Mouse (Mus musculus) midbrain, embryonic 11.5 days (tissue): ENCODE data around the gene Trp53rkb. TPM values are rescaled to one million over a fixed set of nuclear protein-coding genes. Genes with fewer than 3 reads are reported as not detected.
A peak's percentile ranks its signal among the peaks of the same experiment; 100 is the strongest.

Source experiments
- ATAC-seq: fragments of 200-750 bp; cut with Nextera tagmentation; 2 replicates; pipeline ENCODE4 v1.8.0; 2017; ENCODE audit warnings: moderate TSS enrichment, moderate library complexity; ENCODE audit not compliant: low FRiP score
- DNase-seq: peaks from one replicate; pipeline ENCODE4 v3.0.0; 2015; ENCODE audit warnings: low spot score; ENCODE audit errors: missing footprints
- H3K27ac ChIP-seq: fragments of 300-500 bp; sonication (generic); 2 replicates; pipeline ENCODE4 v1.5.1; 2014; ENCODE audit warnings: low read depth, low read length
- H3K27me3 ChIP-seq: fragments of 300-500 bp; sonication (generic); 2 replicates; pipeline ENCODE4 v1.6.1; 2014; ENCODE audit warnings: mild to moderate bottlenecking, low read length, moderate library complexity, mixed read lengths; ENCODE audit not compliant: control insufficient read depth, insufficient read depth
- H3K36me3 ChIP-seq: fragments of 300-500 bp; sonication (generic); 2 replicates; pipeline ENCODE4 v1.6.1; 2014; ENCODE audit warnings: mild to moderate bottlenecking, low read length, moderate library complexity, mixed read lengths; ENCODE audit not compliant: control insufficient read depth, insufficient read depth
- H3K4me1 ChIP-seq: fragments of 300-500 bp; sonication (generic); 2 replicates; pipeline ENCODE4 v1.6.1; 2014; ENCODE audit warnings: low read length; ENCODE audit not compliant: control insufficient read depth, insufficient read depth
- H3K4me2 ChIP-seq: fragments of 300-500 bp; sonication (generic); 2 replicates; pipeline ENCODE4 v1.6.1; 2014; ENCODE audit warnings: mild to moderate bottlenecking, moderate library complexity
- H3K4me3 ChIP-seq: fragments of 300-500 bp; sonication (generic); 2 replicates; pipeline ENCODE4 v1.5.1; 2014; ENCODE audit warnings: low read depth, low read length
- H3K9ac ChIP-seq: fragments of 300-500 bp; sonication (generic); 2 replicates; pipeline ENCODE4 v1.6.1; 2014; ENCODE audit warnings: low read length
- H3K9me3 ChIP-seq: fragments of 300-500 bp; sonication (generic); 2 replicates; pipeline ENCODE4 v1.6.1; 2016; ENCODE audit warnings: low read length; ENCODE audit not compliant: control insufficient read depth
- WGBS: fragments of 180-500 bp; shearing (Covaris S2); extraction: QIAGEN DNeasy Blood & Tissue Kit; methylation state at CpG from one replicate; pipeline ENCODE4 v1.1.7; 2014; 5-methylcytosine and 5-hydroxymethylcytosine counted together
- polyA plus RNA-seq: library from polyadenylated mRNA; unstranded; fragments of >200 nt; fragmentation: Nextera tagmentation; extraction: Ambion mirVana; gene quantifications from 2 replicates; pipeline ENCODE4 v1.2.1, GENCODE M21; 2014

Gene Trp53rkb
- polyA plus RNA-seq, 1 experiment from 2014 or later: 10.8 TPM

- WGBS: 17% methylated on average over 5 of the region's 5 CpGs
- Histone ChIP-seq H3K27ac (no peak overlapping the region), H3K27me3 (no peaks in the 10 kb centered on the region)
These were observed 28.3 kb upstream of the Trp53rkb start for GRCm38 (mm10) chr2:166764051-166764450.

GRCm38 (mm10) chr2:166767591-166767990 is 24.7 kb upstream of the Trp53rkb start:
- peaks cover 6% of the 10 kb centered on the region for H3K4me1 ChIP-seq
- no peak overlapping the region for H3K4me2 ChIP-seq
- ATAC-seq: no peak
- no peaks in the 10 kb centered on the region for H3K36me3 ChIP-seq
- no peak overlapping the region for H3K4me3 ChIP-seq
- no peaks in the 10 kb centered on the region for H3K27me3 ChIP-seq
- no peaks in the 10 kb centered on the region for H3K9me3 ChIP-seq
- DNase-seq: no peak
- no peak overlapping the region for H3K27ac ChIP-seq
- H3K9ac ChIP-seq: no peak overlapping the region
- WGBS: 70% methylated on average over 9 of the region's 9 CpGs

More at GRCm38 (mm10) chr2:166764051-166764450, 28.3 kb upstream of the Trp53rkb start:
- Histone ChIP-seq H3K4me1 (peaks cover 6% of the 10 kb centered on the region), H3K9me3 (no peaks in the 10 kb centered on the region), H3K4me3 (no peak overlapping the region), H3K9ac (no peak overlapping the region), H3K36me3 (no peaks in the 10 kb centered on the region), H3K4me2 (no peak overlapping the region)
- no peak; the same call in 1 of the 2 replicates for ATAC-seq
- DNase-seq: no peak

GRCm38 (mm10) chr2:166771396-166771795 is 20.9 kb upstream of the Trp53rkb start:
- 81% methylated on average over 11 of the region's 11 CpGs for WGBS
- Histone ChIP-seq H3K27ac (no peak overlapping the region), H3K4me1 (no peaks in the 10 kb centered on the region), H3K4me3 (no peak overlapping the region), H3K36me3 (no peaks in the 10 kb centered on the region), H3K9ac (no peak overlapping the region), H3K27me3 (no peaks in the 10 kb centered on the region; the same call in 1 of the 2 replicates), H3K9me3 (no peaks in the 10 kb centered on the region), H3K4me2 (no peak overlapping the region)
- ATAC-seq: no peak
- no peak for DNase-seq

DNA sequence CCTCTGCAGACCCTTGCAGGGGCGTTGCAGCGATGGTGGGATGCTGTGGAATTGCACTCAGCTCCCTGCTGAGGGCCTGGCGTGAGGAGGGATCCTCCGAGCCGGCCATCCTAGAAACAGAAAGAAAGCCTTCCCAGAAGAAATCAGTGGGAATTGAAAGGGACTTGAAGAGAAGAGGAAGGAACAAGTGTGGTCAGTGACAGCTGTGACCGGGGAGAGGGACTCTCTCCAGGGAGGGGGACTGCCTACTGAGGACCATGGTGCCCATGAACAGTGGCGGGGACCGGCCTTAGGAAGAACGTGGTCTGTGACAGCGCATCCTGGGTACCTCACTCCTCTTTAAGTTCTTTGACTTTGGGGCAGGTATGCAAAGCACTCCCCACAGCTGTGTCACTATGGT is 18.7 kb upstream of the Trp53rkb start:
- no peak for DNase-seq
- Histone ChIP-seq H3K27me3 (no peaks in the 10 kb centered on the region; the same call in 1 of the 2 replicates), H3K27ac (no peak overlapping the region), H3K4me3 (no peak overlapping the region), H3K4me1 (no peaks in the 10 kb centered on the region), H3K9ac (no peak overlapping the region), H3K9me3 (no peaks in the 10 kb centered on the region), H3K36me3 (no peaks in the 10 kb centered on the region), H3K4me2 (no peak overlapping the region)
- 80% methylated on average over 10 of the region's 10 CpGs for WGBS
- no peak for ATAC-seq

- no peak overlapping the region for H3K9ac ChIP-seq
These were observed 18.1 kb upstream of the Trp53rkb start for GRCm38 (mm10) chr2:166774275-166774674.

GRCm38 (mm10) chr2:166775357-166775893 is 16.9 kb upstream of the Trp53rkb start:
- Histone ChIP-seq H3K27me3 (no peaks in the 10 kb centered on the region; the same call in 1 of the 2 replicates), H3K36me3 (no peaks in the 10 kb centered on the region), H3K9me3 (no peaks in the 10 kb centered on the region), H3K4me1 (no peaks in the 10 kb centered on the region), H3K4me2 (no peak overlapping the region), H3K9ac (no peak overlapping the region), H3K4me3 (no peak overlapping the region), H3K27ac (no peak overlapping the region)
- no peak for ATAC-seq
- WGBS: 66% methylated on average over 11 of the region's 11 CpGs
- DNase-seq: no peak

More at GRCm38 (mm10) chr2:166774275-166774674, 18.1 kb upstream of the Trp53rkb start:
- Histone ChIP-seq H3K9me3 (no peaks in the 10 kb centered on the region), H3K4me2 (no peak overlapping the region), H3K27ac (no peak overlapping the region), H3K4me1 (no peaks in the 10 kb centered on the region), H3K4me3 (no peak overlapping the region), H3K27me3 (no peaks in the 10 kb centered on the region; the same call in 1 of the 2 replicates), H3K36me3 (no peaks in the 10 kb centered on the region)
- 91% methylated on average over 10 of the region's 10 CpGs for WGBS
- no peak for DNase-seq
- ATAC-seq: no peak

GRCm38 (mm10) chr2:166776272-166776671 is 16.1 kb upstream of the Trp53rkb start:
- WGBS: 28% methylated on average over 2 of the region's 2 CpGs
- H3K9me3 ChIP-seq: no peaks in the 10 kb centered on the region
- 0 out of 2 replicates have a peak, but pooled peaks cover 3% of the 10 kb centered on the region for H3K4me1 ChIP-seq
- H3K27ac ChIP-seq: no peak overlapping the region
- H3K36me3 ChIP-seq: no peaks in the 10 kb centered on the region
- no peaks in the 10 kb centered on the region; the same call in 1 of the 2 replicates for H3K27me3 ChIP-seq
- ATAC-seq (no peak), DNase-seq (no peak)
- no peak overlapping the region for H3K4me2 ChIP-seq
- H3K9ac ChIP-seq: no peak overlapping the region
- no peak overlapping the region for H3K4me3 ChIP-seq

DNA sequence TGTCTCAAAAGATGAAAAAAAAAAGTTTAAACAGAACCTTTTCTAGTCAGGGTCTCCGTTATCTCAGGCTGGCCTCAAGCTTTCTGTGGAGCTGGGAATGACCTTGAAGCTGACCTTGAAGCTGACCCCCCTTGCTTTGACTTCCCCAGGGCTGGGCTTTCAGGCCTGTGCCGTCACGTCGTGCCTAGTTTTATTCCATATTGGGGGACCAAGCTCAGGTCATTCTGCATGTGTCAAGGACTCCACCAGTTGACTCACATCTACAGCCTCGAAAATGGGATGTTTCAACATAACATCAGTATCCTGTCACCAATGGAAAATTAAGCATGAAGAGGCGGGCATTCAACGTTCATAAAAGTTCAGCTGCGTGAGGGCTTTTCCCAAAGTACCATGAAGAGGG is 12.4 kb upstream of the Trp53rkb start:
- Histone ChIP-seq H3K27ac (no peak overlapping the region; the same call in 1 of the 2 replicates), H3K27me3 (no peaks in the 10 kb centered on the region), H3K4me1 (0 out of 2 replicates have a peak, but pooled peaks cover 3% of the 10 kb centered on the region), H3K36me3 (no peaks in the 10 kb centered on the region), H3K9me3 (no peaks in the 10 kb centered on the region), H3K4me2 (no peak overlapping the region), H3K4me3 (no peak overlapping the region), H3K9ac (no peak overlapping the region; the same call in 1 of the 2 replicates)
- DNase-seq (no peak), ATAC-seq (no peak)
- 74% methylated on average over 8 of the region's 8 CpGs for WGBS

- H3K9ac ChIP-seq: no peak overlapping the region
- no peak overlapping the region for H3K4me3 ChIP-seq
- H3K9me3 ChIP-seq: no peaks in the 10 kb centered on the region
- H3K27ac ChIP-seq: no peak overlapping the region
- no peaks in the 10 kb centered on the region; the same call in 1 of the 2 replicates for H3K27me3 ChIP-seq
- peak; percentile 98 for DNase-seq
- 17% methylated on average over 9 of the region's 9 CpGs for WGBS
- H3K36me3 ChIP-seq: no peaks in the 10 kb centered on the region
- ATAC-seq: peak; percentile 54; the same call in 1 of the 2 replicates
- peaks cover 7% of the 10 kb centered on the region; the same call in 1 of the 2 replicates for H3K4me1 ChIP-seq
- no peak overlapping the region for H3K4me2 ChIP-seq
These were observed 11.3 kb upstream of the Trp53rkb start for GRCm38 (mm10) chr2:166780980-166781578.
